Mouse (Mus musculus): Measurements from ENCODE around the gene Gm10945.

GRCm38 (mm10) chr10:6753375-6753774, 8.2 kb downstream of the Gm10945 start:
- TF ChIP-seq CTCF (IDR thresholded peaks at IDR 0.05; ENCODE audit: low read depth, low read length) (no peak), POLR2A (IDR thresholded peaks at IDR 0.05; ENCODE audit: extremely low read depth, insufficient read depth, low read length) (no peak)
